Mouse (Mus musculus) intestine, embryonic 14.5 days (tissue): ENCODE measurements around the gene Sprr2a2. TPM values are rescaled to one million over a fixed set of nuclear protein-coding genes. Genes with fewer than 3 reads are reported as not detected.
"Not testable (repeated sequence)": the region's sequence is repeated elsewhere in the genome, so short reads cannot be mapped to it uniquely, and the experiment has no call there.

Experiments
- ATAC-seq: fragments of 200-750 bp; cut with Nextera tagmentation; replicated peaks from 2 replicates; pipeline ENCODE4 v1.8.0; 2017; ENCODE audit warnings: low read depth, moderate number of reproducible peaks, moderate TSS enrichment, moderate library complexity; ENCODE audit not compliant: low FRiP score, low TSS enrichment
- DNase-seq: peaks from one replicate; pipeline ENCODE4 v3.0.0-alpha.2; 2018; ENCODE audit warnings: low spot score
- H3K27ac ChIP-seq: fragments of 300-500 bp; sonication (generic); 2 replicates; pipeline ENCODE4 v1.5.1; 2014; ENCODE audit warnings: low read depth, mild to moderate bottlenecking, control low read depth
- H3K27me3 ChIP-seq: fragments of 300-500 bp; sonication (generic); replicated peaks from 2 replicates; pipeline ENCODE4 v1.6.1; 2014; ENCODE audit warnings: low read length, control low read depth; ENCODE audit not compliant: control insufficient read depth, insufficient read depth
- H3K36me3 ChIP-seq: fragments of 300-500 bp; sonication (generic); 2 replicates; pipeline ENCODE4 v1.6.1; 2014; ENCODE audit warnings: low read length, control low read depth; ENCODE audit not compliant: control insufficient read depth, insufficient read depth
- H3K4me1 ChIP-seq: fragments of 300-500 bp; sonication (generic); replicated peaks from 2 replicates; pipeline ENCODE4 v1.6.1; 2014; ENCODE audit warnings: low read length, control low read depth, mixed read lengths; ENCODE audit not compliant: control insufficient read depth, insufficient read depth
- H3K4me2 ChIP-seq: fragments of 300-500 bp; sonication (generic); 2 replicates; pipeline ENCODE4 v1.6.1; 2014; ENCODE audit warnings: low read length
- H3K4me3 ChIP-seq: fragments of 300-500 bp; sonication (generic); 2 replicates; pipeline ENCODE4 v1.5.1; 2014; ENCODE audit warnings: low read depth, low read length, control low read depth, mixed read lengths
- H3K9ac ChIP-seq: fragments of 300-500 bp; sonication (generic); 2 replicates; pipeline ENCODE4 v1.6.1; 2014; ENCODE audit warnings: mild to moderate bottlenecking, low read length
- H3K9me3 ChIP-seq: fragments of 300-500 bp; sonication (generic); 2 replicates; pipeline ENCODE4 v1.6.1; 2016; ENCODE audit warnings: low read length, control low read depth; ENCODE audit not compliant: control insufficient read depth
- WGBS: fragments of 180-500 bp; shearing (Covaris S2); extraction: QIAGEN DNeasy Blood & Tissue Kit; methylation state at CpG from one replicate; pipeline ENCODE4 v1.1.7; 2014; 5-methylcytosine and 5-hydroxymethylcytosine counted together
- polyA plus RNA-seq: library from polyadenylated mRNA; unstranded; fragments of >200 nt; fragmentation: Nextera tagmentation; extraction: Ambion mirVana; gene quantifications from 2 replicates; pipeline ENCODE4 v1.2.1, GENCODE M21; 2014

Gene Sprr2a2
- polyA plus RNA-seq, 1 experiment from 2014 or later, result 45.1 TPM

- H3K27me3 ChIP-seq, ATAC-seq, H3K27ac ChIP-seq, H3K36me3 ChIP-seq, H3K4me1 ChIP-seq, H3K9me3 ChIP-seq, H3K9ac ChIP-seq, H3K4me3 ChIP-seq, H3K4me2 ChIP-seq, DNase-seq: not testable (repeated sequence)
Observed at GRCm38 (mm10) chr3:92223708-92224107, 8.0 kb downstream of the Sprr2a2 start.

GRCm38 (mm10) chr3:92227410-92227809 lies 11.7 kb downstream of the Sprr2a2 start:
- ATAC-seq, H3K9ac ChIP-seq, H3K4me3 ChIP-seq, H3K27ac ChIP-seq, H3K4me1 ChIP-seq, H3K36me3 ChIP-seq, H3K9me3 ChIP-seq, DNase-seq, H3K27me3 ChIP-seq, H3K4me2 ChIP-seq: not testable (repeated sequence)
- 68% methylated on average over 3 of the region's 3 CpGs for WGBS

GRCm38 (mm10) chr3:92236463-92237189 lies 20.9 kb downstream of the Sprr2a2 start:
- H3K9ac ChIP-seq, H3K9me3 ChIP-seq, H3K4me2 ChIP-seq, DNase-seq, H3K4me1 ChIP-seq, H3K27ac ChIP-seq, H3K4me3 ChIP-seq, H3K27me3 ChIP-seq, H3K36me3 ChIP-seq: not testable (repeated sequence)
- no CpG with 5 or more reads among the region's 5 CpGs for WGBS
- ATAC-seq, result peak; percentile 57

GRCm38 (mm10) chr3:92238736-92239135 lies 23.0 kb downstream of the Sprr2a2 start:
- H3K4me3 ChIP-seq, H3K36me3 ChIP-seq, H3K27me3 ChIP-seq, H3K4me2 ChIP-seq, H3K9me3 ChIP-seq, DNase-seq, ATAC-seq, H3K4me1 ChIP-seq, H3K9ac ChIP-seq, H3K27ac ChIP-seq: not testable (repeated sequence)

GRCm38 (mm10) chr3:92239197-92239596 lies 23.5 kb downstream of the Sprr2a2 start:
- not testable (repeated sequence) for H3K9ac ChIP-seq, H3K9me3 ChIP-seq, H3K4me1 ChIP-seq, H3K4me2 ChIP-seq, H3K27ac ChIP-seq, H3K36me3 ChIP-seq, H3K4me3 ChIP-seq, ATAC-seq, H3K27me3 ChIP-seq, DNase-seq
- no CpG with 5 or more reads among the region's 1 CpGs for WGBS

- not testable (repeated sequence) for H3K27me3 ChIP-seq, H3K4me1 ChIP-seq, ATAC-seq, DNase-seq, H3K36me3 ChIP-seq, H3K4me3 ChIP-seq, H3K4me2 ChIP-seq, H3K9me3 ChIP-seq, H3K27ac ChIP-seq, H3K9ac ChIP-seq
Observed at GRCm38 (mm10) chr3:92244833-92245232, 29.1 kb downstream of the Sprr2a2 start.

GRCm38 (mm10) chr3:92246245-92246644 lies 30.5 kb downstream of the Sprr2a2 start:
- DNase-seq, H3K27me3 ChIP-seq, H3K9me3 ChIP-seq, H3K36me3 ChIP-seq, H3K4me1 ChIP-seq, H3K27ac ChIP-seq, H3K4me2 ChIP-seq, H3K9ac ChIP-seq, H3K4me3 ChIP-seq: not testable (repeated sequence)
- no CpG with 5 or more reads among the region's 10 CpGs for WGBS
- ATAC-seq, result peak; percentile 80

- ATAC-seq, H3K4me1 ChIP-seq, H3K27ac ChIP-seq, H3K27me3 ChIP-seq, H3K4me3 ChIP-seq, H3K4me2 ChIP-seq, H3K36me3 ChIP-seq, DNase-seq, H3K9ac ChIP-seq, H3K9me3 ChIP-seq: not testable (repeated sequence)
Observed at GRCm38 (mm10) chr3:92248494-92248893, 32.8 kb downstream of the Sprr2a2 start.

- not testable (repeated sequence) for H3K4me2 ChIP-seq, H3K9ac ChIP-seq, H3K27ac ChIP-seq, H3K4me3 ChIP-seq, H3K36me3 ChIP-seq, H3K9me3 ChIP-seq, DNase-seq, H3K27me3 ChIP-seq, H3K4me1 ChIP-seq
- ATAC-seq, result peak; percentile 32; the same call in 1 of the 2 replicates
- 89% methylated on average over 1 of the region's 2 CpGs for WGBS
Observed at GRCm38 (mm10) chr3:92250450-92250849, 34.7 kb downstream of the Sprr2a2 start.
